Mouse (Mus musculus): ENCODE results near the gene Sec1. TPM values are rescaled to one million over a fixed set of nuclear protein-coding genes. Genes with fewer than 3 reads are reported as not detected.
A peak's percentile ranks its signal among the peaks of the same experiment; 100 is the strongest.

Sec1 gene
- total and polyA plus RNA-seq, 3 experiments = 0.16 to 0.25 (median 0.16) TPM

GRCm38 (mm10) chr7:45713881-45714520 lies 19.8 kb upstream of the Sec1 start:
- peaks cover 17% of the 10 kb centered on the region for H3K4me1 ChIP-seq (ENCODE audit: control insufficient read depth, insufficient read depth, low read length)
- intact Hi-C loops (cut with DNase I) = loop anchor here (10.0 kb wide), 1 partner anchor 969 kb away; the partner anchor contains the start of gene Vrk3
- no peak for TF ChIP-seq POLR2A (IDR thresholded peaks at IDR 0.05; ENCODE audit: insufficient read depth, low read depth, low read length)
- TF ChIP-seq CTCF (IDR thresholded peaks at IDR 0.05) = no peak
- TF ChIP-seq EP300 (IDR thresholded peaks at IDR 0.05; ENCODE audit: insufficient read depth, low read depth, low read length) = no peak
- 61% methylated on average over 6 of the region's 6 CpGs for WGBS
- peak overlapping the region; percentile 92 for H3K4me3 ChIP-seq
- peaks cover 17% of the 10 kb centered on the region for H3K36me3 ChIP-seq (ENCODE audit: control insufficient read depth, insufficient read depth, low read length)
- no peak overlapping the region for H3K9ac ChIP-seq (ENCODE audit: low read depth, low read length)
- H3K27me3 ChIP-seq (ENCODE audit: control insufficient read depth, insufficient read depth, low read length) = no peaks in the 10 kb centered on the region
- no peaks in the 10 kb centered on the region; the same call in 1 of the 2 replicates for H3K79me2 ChIP-seq (replicated peaks; ENCODE audit: control insufficient read depth, insufficient read depth, low read length)
- peak overlapping the region; percentile 78; the same call in 1 of the 2 replicates for H3K27ac ChIP-seq
- no peak for DNase-seq

GRCm38 (mm10) chr7:45713396-45713795 lies 19.2 kb upstream of the Sec1 start:
- 91% methylated on average over 16 of the region's 16 CpGs for WGBS
- Histone ChIP-seq H3K4me1 (ENCODE audit: control insufficient read depth, insufficient read depth, low read length) (peaks cover 18% of the 10 kb centered on the region), H3K27ac (no peak overlapping the region), H3K27me3 (ENCODE audit: control insufficient read depth, insufficient read depth, low read length) (no peaks in the 10 kb centered on the region), H3K9ac (ENCODE audit: low read depth, low read length) (no peak overlapping the region), H3K36me3 (ENCODE audit: control insufficient read depth, insufficient read depth, low read length) (peaks cover 21% of the 10 kb centered on the region), H3K4me3 (no peak overlapping the region), H3K79me2 (replicated peaks; ENCODE audit: control insufficient read depth, insufficient read depth, low read length) (no peaks in the 10 kb centered on the region; the same call in 1 of the 2 replicates)
- intact Hi-C loops (cut with DNase I) = loop anchor here (10.0 kb wide), 1 partner anchor 969 kb away; the partner anchor contains the start of gene Vrk3
- DNase-seq = no peak
- TF ChIP-seq EP300 (IDR thresholded peaks at IDR 0.05; ENCODE audit: insufficient read depth, low read depth, low read length) (no peak), POLR2A (IDR thresholded peaks at IDR 0.05; ENCODE audit: insufficient read depth, low read depth, low read length) (0 out of 2 replicates have a peak, but pooled peaks have one; percentile 10)

DNA sequence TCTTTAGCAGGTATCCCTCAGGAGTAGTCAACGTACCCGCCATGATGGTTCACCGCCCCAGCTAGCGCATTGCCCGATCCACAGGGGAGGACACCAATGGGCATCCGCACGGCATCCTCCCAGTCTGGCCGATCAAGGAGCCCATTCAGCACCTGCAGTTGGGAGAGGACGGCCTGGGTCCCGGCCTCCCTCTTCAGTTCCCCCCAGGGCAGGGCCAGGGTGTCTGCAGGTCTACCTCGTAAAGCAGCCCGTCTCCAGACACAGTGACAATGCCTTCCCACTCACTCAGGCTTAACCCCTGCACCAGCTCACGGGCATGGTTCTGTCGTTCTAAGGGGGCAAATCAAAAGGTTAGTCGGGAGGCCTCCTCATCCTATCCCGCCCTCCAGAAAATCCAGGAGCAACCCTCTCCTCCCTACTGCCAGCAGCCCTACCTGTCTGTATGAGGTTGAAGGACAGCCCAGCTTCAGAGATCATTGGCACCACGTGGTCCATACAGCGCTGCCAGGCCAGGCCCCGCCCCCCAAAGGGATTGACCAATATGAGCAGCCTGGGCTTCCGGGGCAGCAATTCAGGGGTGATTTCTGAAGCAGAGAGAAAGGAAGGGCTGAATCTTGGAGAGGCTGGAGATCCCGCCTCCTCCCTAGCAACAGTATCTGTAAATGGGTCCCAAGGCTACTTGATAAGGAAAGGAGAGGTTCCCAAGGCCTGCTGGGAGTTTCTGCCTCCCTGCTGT lies 18.0 kb upstream of the Sec1 start:
- no peaks in the 10 kb centered on the region for H3K27me3 ChIP-seq (ENCODE audit: control insufficient read depth, insufficient read depth, low read length)
- no peaks in the 10 kb centered on the region; the same call in 1 of the 2 replicates for H3K79me2 ChIP-seq (replicated peaks; ENCODE audit: control insufficient read depth, insufficient read depth, low read length)
- H3K4me3 ChIP-seq = no peak overlapping the region
- DNase-seq = peak; percentile 51 to 69
- H3K36me3 ChIP-seq (ENCODE audit: control insufficient read depth, insufficient read depth, low read length) = peaks cover 26% of the 10 kb centered on the region
- intact Hi-C loops (cut with DNase I) = loop anchor here (10.0 kb wide), 1 partner anchor 967 kb away; the partner anchor contains the start of gene Vrk3
- no peak for TF ChIP-seq CTCF (IDR thresholded peaks at IDR 0.05)
- 0 out of 2 replicates have a peak, but pooled peaks have one; percentile 6 for TF ChIP-seq EP300 (IDR thresholded peaks at IDR 0.05; ENCODE audit: insufficient read depth, low read depth, low read length)
- TF ChIP-seq POLR2A (IDR thresholded peaks at IDR 0.05; ENCODE audit: insufficient read depth, low read depth, low read length) = peak; percentile 31; the same call in 1 of the 2 replicates
- H3K9ac ChIP-seq (ENCODE audit: low read depth, low read length) = no peak overlapping the region
- H3K27ac ChIP-seq = no peak overlapping the region; the same call in 1 of the 2 replicates
- peaks cover 23% of the 10 kb centered on the region for H3K4me1 ChIP-seq (ENCODE audit: control insufficient read depth, insufficient read depth, low read length)
- WGBS = 83% methylated on average over 21 of the region's 21 CpGs

GRCm38 (mm10) chr7:45711316-45712021 lies 17.3 kb upstream of the Sec1 start:
- DNase-seq = peak in 1 of 2 experiments; percentile 31
- 78% methylated on average over 24 of the region's 24 CpGs for WGBS
- H3K27ac ChIP-seq = no peak overlapping the region
- H3K79me2 ChIP-seq (replicated peaks; ENCODE audit: control insufficient read depth, insufficient read depth, low read length) = no peaks in the 10 kb centered on the region; the same call in 1 of the 2 replicates
- intact Hi-C loops (cut with DNase I) = loop anchor here (10.0 kb wide), 1 partner anchor 967 kb away; the partner anchor contains the start of gene Vrk3
- H3K9ac ChIP-seq (ENCODE audit: low read depth, low read length) = no peak overlapping the region
- peaks cover 26% of the 10 kb centered on the region for H3K36me3 ChIP-seq (ENCODE audit: control insufficient read depth, insufficient read depth, low read length)
- H3K4me3 ChIP-seq = no peak overlapping the region
- peaks cover 21% of the 10 kb centered on the region for H3K4me1 ChIP-seq (ENCODE audit: control insufficient read depth, insufficient read depth, low read length)
- H3K27me3 ChIP-seq (ENCODE audit: control insufficient read depth, insufficient read depth, low read length) = no peaks in the 10 kb centered on the region
- TF ChIP-seq CTCF (IDR thresholded peaks at IDR 0.05) (no peak), EP300 (IDR thresholded peaks at IDR 0.05; ENCODE audit: insufficient read depth, low read depth, low read length) (peak; percentile 42; the same call in 1 of the 2 replicates), POLR2A (IDR thresholded peaks at IDR 0.05; ENCODE audit: insufficient read depth, low read depth, low read length) (peak; percentile 57)

DNA sequence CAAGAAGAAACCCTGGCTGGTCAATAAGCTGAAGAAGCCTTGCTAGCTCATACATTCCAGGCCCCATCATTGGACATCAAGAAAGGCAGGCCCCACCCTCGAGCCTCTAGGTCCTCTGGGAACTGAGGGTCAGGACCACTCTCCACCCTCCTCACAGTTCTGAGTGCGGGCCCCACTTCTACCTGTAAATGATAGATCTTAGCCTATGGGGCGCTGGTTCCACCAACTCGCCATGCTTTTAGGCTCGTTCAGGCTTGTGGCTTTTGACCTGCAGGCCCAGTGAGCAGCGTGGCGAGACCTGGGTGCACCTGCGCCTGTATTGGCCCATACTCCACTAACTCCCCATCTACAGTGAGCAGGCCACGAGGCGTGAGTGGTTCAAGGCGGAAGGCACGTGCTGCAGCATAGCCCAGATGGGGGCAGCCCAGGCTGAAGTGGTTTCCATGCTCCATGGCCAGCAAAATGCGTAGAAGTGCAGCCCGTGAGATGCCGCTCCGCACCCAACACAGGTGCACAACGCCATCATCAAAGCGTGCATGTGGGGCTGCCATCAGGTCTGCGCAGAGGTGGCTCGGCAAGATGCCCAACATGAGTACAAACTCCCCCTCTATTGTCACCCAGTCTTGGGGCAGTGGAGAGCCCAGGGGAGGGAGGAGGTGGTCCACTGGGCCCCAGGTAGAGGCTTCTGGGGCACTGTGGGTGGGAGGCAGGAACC lies 16.4 kb upstream of the Sec1 start:
- Histone ChIP-seq H3K79me2 (replicated peaks; ENCODE audit: control insufficient read depth, insufficient read depth, low read length) (no peaks in the 10 kb centered on the region), H3K4me3 (no peak overlapping the region), H3K27me3 (ENCODE audit: control insufficient read depth, insufficient read depth, low read length) (no peaks in the 10 kb centered on the region), H3K36me3 (ENCODE audit: control insufficient read depth, insufficient read depth, low read length) (peaks cover 26% of the 10 kb centered on the region), H3K27ac (no peak overlapping the region), H3K4me1 (ENCODE audit: control insufficient read depth, insufficient read depth, low read length) (peaks cover 17% of the 10 kb centered on the region), H3K9ac (ENCODE audit: low read depth, low read length) (no peak overlapping the region)
- intact Hi-C loops (cut with DNase I) = loop anchor here (10.0 kb wide), 1 partner anchor 966 kb away; the partner anchor contains the start of gene Vrk3
- DNase-seq = peak in 1 of 2 experiments; percentile 28
- TF ChIP-seq POLR2A (IDR thresholded peaks at IDR 0.05; ENCODE audit: insufficient read depth, low read depth, low read length) = peak; percentile 81
- TF ChIP-seq EP300 (IDR thresholded peaks at IDR 0.05; ENCODE audit: insufficient read depth, low read depth, low read length) = peak; percentile 84
- no peak for TF ChIP-seq CTCF (IDR thresholded peaks at IDR 0.05)
- WGBS = 93% methylated on average over 20 of the region's 20 CpGs

Measured in heart, adult 2 months (tissue).